Comparison of ENCODE assay signal across 14 mouse cellular contexts in genomic region chr5:127347053-127347748, GRCm38 (mm10).
DNase-seq lines count a peak whose midpoint lies in the region; ATAC-seq lines count a peak whose summit lies in the region.
"Had no signal": no experiment of that assay in that cellular context is flagged by ENCODE, and none has a peak within 500 bp of the region (broad histone marks: within the 10 kb centered on the region; RNA-seq: fewer than 3 reads in every experiment).

No protein-coding gene starts in this region.

- H3K4me2 ChIP-seq in embryonic facial prominence, embryonic 11.5 days (ENCODE audit: low read depth, low read length), result no peak overlapping the region
- 0 out of 2 replicates have a peak overlapping the region, but pooled peaks have one; percentile 18 for H3K4me2 ChIP-seq in forebrain, embryonic 14.5 days (ENCODE audit: low read length)
- H3K4me2 ChIP-seq in midbrain, embryonic 13.5 days (replicated peaks), result no peak overlapping the region
- H3K4me2 ChIP-seq: heart, embryonic 13.5 days had no signal

- no peak for ATAC-seq in embryonic facial prominence, embryonic 11.5 days (replicated peaks; ENCODE audit: insufficient number of reproducible peaks, low FRiP score, low TSS enrichment, low read depth)
- ATAC-seq in forebrain, embryonic 14.5 days, result peak; percentile 85
- peak; percentile 71 for ATAC-seq in midbrain, embryonic 13.5 days

- no peaks in the 10 kb centered on the region for H3K9me3 ChIP-seq in embryonic facial prominence, embryonic 11.5 days (replicated peaks; ENCODE audit: control insufficient read depth, low read length)
- no peaks in the 10 kb centered on the region for H3K9me3 ChIP-seq in embryonic facial prominence, embryonic 10.5 days
- H3K9me3 ChIP-seq in forebrain, embryonic 14.5 days (replicated peaks; ENCODE audit: control insufficient read depth, low read length), result no peaks in the 10 kb centered on the region
- no peaks in the 10 kb centered on the region for H3K9me3 ChIP-seq in midbrain, embryonic 13.5 days
- H3K9me3 ChIP-seq: heart, embryonic 13.5 days had no signal

- H3K27me3 ChIP-seq in embryonic facial prominence, embryonic 11.5 days (ENCODE audit: control insufficient read depth, insufficient read depth, low read length), result no peaks in the 10 kb centered on the region
- H3K27me3 ChIP-seq in embryonic facial prominence, embryonic 10.5 days (replicated peaks; ENCODE audit: low read depth, poor library complexity, severe bottlenecking), result no peaks in the 10 kb centered on the region
- no peaks in the 10 kb centered on the region for H3K27me3 ChIP-seq in forebrain, embryonic 14.5 days (replicated peaks; ENCODE audit: control insufficient read depth, insufficient read depth, low read length)
- H3K27me3 ChIP-seq in midbrain, embryonic 13.5 days, result no peaks in the 10 kb centered on the region
- H3K27me3 ChIP-seq: heart, embryonic 13.5 days had no signal

- no peaks in the 10 kb centered on the region for H3K4me1 ChIP-seq in embryonic facial prominence, embryonic 11.5 days (ENCODE audit: control insufficient read depth, insufficient read depth, low read length)
- H3K4me1 ChIP-seq in embryonic facial prominence, embryonic 10.5 days, result peaks cover 34% of the 10 kb centered on the region
- peaks cover 20% of the 10 kb centered on the region for H3K4me1 ChIP-seq in forebrain, embryonic 14.5 days (ENCODE audit: control insufficient read depth, insufficient read depth, low read length)
- H3K4me1 ChIP-seq in midbrain, embryonic 13.5 days (replicated peaks), result peaks cover 30% of the 10 kb centered on the region

- DNase-seq in embryonic facial prominence, embryonic 11.5 days (ENCODE audit: low spot score), result no peak
- DNase-seq in embryonic facial prominence, embryonic 10.5 days (ENCODE audit: low spot score), result no peak
- peak; percentile 68 for DNase-seq in brain, adult 2 months (ENCODE audit: low read depth, low spot score)
- peak; percentile 81 for DNase-seq in forebrain, embryonic 14.5 days (ENCODE audit: low spot score)
- no peak for DNase-seq in urinary bladder, postnatal 14 days (ENCODE audit: low spot score)
- DNase-seq in thymus, postnatal 25 days, result no peak
- DNase-seq in thymus, postnatal 10 days (ENCODE audit: low spot score in 2 of 2), result no peak
- DNase-seq: cerebellum, adult 11-12 months; kidney, adult 11 months; kidney, postnatal 25 days; lung, postnatal 14 days had no signal

- no peak overlapping the region for H3K9ac ChIP-seq in embryonic facial prominence, embryonic 11.5 days (replicated peaks; ENCODE audit: low read length)
- no peak overlapping the region for H3K9ac ChIP-seq in forebrain, embryonic 14.5 days (ENCODE audit: low read length)
- no peak overlapping the region for H3K9ac ChIP-seq in midbrain, embryonic 13.5 days (replicated peaks)
- H3K9ac ChIP-seq: heart, embryonic 13.5 days; liver, embryonic 14.5 days had no signal

- H3K4me3 ChIP-seq in embryonic facial prominence, embryonic 11.5 days (ENCODE audit: low read depth, low read length), result no peak overlapping the region
- no peak overlapping the region for H3K4me3 ChIP-seq in embryonic facial prominence, embryonic 10.5 days
- no peak overlapping the region for H3K4me3 ChIP-seq in forebrain, embryonic 14.5 days (ENCODE audit: low read depth, low read length)
- no peak overlapping the region for H3K4me3 ChIP-seq in midbrain, embryonic 13.5 days (replicated peaks)
- H3K4me3 ChIP-seq: heart, embryonic 13.5 days had no signal

- H3K27ac ChIP-seq in embryonic facial prominence, embryonic 11.5 days (replicated peaks; ENCODE audit: low read depth, low read length), result peak overlapping the region; percentile 17; the same call in 1 of the 2 replicates
- no peak overlapping the region for H3K27ac ChIP-seq in embryonic facial prominence, embryonic 10.5 days (replicated peaks)
- H3K27ac ChIP-seq in forebrain, embryonic 14.5 days (ENCODE audit: low read depth, low read length), result peak overlapping the region; percentile 72
- peak overlapping the region; percentile 51; the same call in 1 of the 2 replicates for H3K27ac ChIP-seq in midbrain, embryonic 13.5 days
- H3K27ac ChIP-seq: heart, embryonic 13.5 days; liver, embryonic 14.5 days had no signal

- WGBS in embryonic facial prominence, embryonic 11.5 days, result 58% methylated on average over 12 of the region's 12 CpGs
- WGBS in embryonic facial prominence, embryonic 10.5 days, result 74% methylated on average over 12 of the region's 12 CpGs
- WGBS in forebrain, embryonic 14.5 days, result 39% methylated on average over 12 of the region's 12 CpGs
- WGBS in midbrain, embryonic 13.5 days, result 34% methylated on average over 12 of the region's 12 CpGs

- H3K36me3 ChIP-seq in embryonic facial prominence, embryonic 11.5 days (replicated peaks; ENCODE audit: control insufficient read depth, insufficient read depth, low read depth, low read length), result no peaks in the 10 kb centered on the region; the same call in 1 of the 2 replicates
- H3K36me3 ChIP-seq in embryonic facial prominence, embryonic 10.5 days (replicated peaks), result no peaks in the 10 kb centered on the region; the same call in 1 of the 2 replicates
- no peaks in the 10 kb centered on the region for H3K36me3 ChIP-seq in forebrain, embryonic 14.5 days (ENCODE audit: control insufficient read depth, insufficient read depth, low read length)
- H3K36me3 ChIP-seq in midbrain, embryonic 13.5 days, result no peaks in the 10 kb centered on the region
- H3K36me3 ChIP-seq: heart, embryonic 13.5 days had no signal

Comparison
In these comparisons a context has a peak if more than half of its experiments do, and no peak if none do; other contexts are left out.
1. DNase-seq: peak in brain, adult 2 months (single experiment) and forebrain, embryonic 14.5 days (single experiment); none in embryonic facial prominence, embryonic 11.5 days (single experiment), embryonic facial prominence, embryonic 10.5 days (single experiment), urinary bladder, postnatal 14 days (single experiment), thymus, postnatal 25 days (single experiment) and thymus, postnatal 10 days (0 of 2).